Mouse (Mus musculus) midbrain, embryonic 11.5 days (tissue): ENCODE results near the gene Esrrg. TPM values are rescaled to one million over a fixed set of nuclear protein-coding genes. Genes with fewer than 3 reads are reported as not detected.
A peak's percentile ranks its signal among the peaks of the same experiment; 100 is the strongest.

Experiments used
- ATAC-seq: fragments of 200-750 bp; cut with Nextera tagmentation; 2 replicates; pipeline ENCODE4 v1.8.0; 2017; ENCODE audit warnings: moderate TSS enrichment, moderate library complexity; ENCODE audit not compliant: low FRiP score
- DNase-seq: peaks from one replicate; pipeline ENCODE4 v3.0.0; 2015; ENCODE audit warnings: low spot score; ENCODE audit errors: missing footprints
- H3K27ac ChIP-seq: fragments of 300-500 bp; sonication (generic); 2 replicates; pipeline ENCODE4 v1.5.1; 2014; ENCODE audit warnings: low read depth, low read length
- H3K27me3 ChIP-seq: fragments of 300-500 bp; sonication (generic); 2 replicates; pipeline ENCODE4 v1.6.1; 2014; ENCODE audit warnings: mild to moderate bottlenecking, low read length, moderate library complexity, mixed read lengths; ENCODE audit not compliant: control insufficient read depth, insufficient read depth
- H3K36me3 ChIP-seq: fragments of 300-500 bp; sonication (generic); 2 replicates; pipeline ENCODE4 v1.6.1; 2014; ENCODE audit warnings: mild to moderate bottlenecking, low read length, moderate library complexity, mixed read lengths; ENCODE audit not compliant: control insufficient read depth, insufficient read depth
- H3K4me1 ChIP-seq: fragments of 300-500 bp; sonication (generic); 2 replicates; pipeline ENCODE4 v1.6.1; 2014; ENCODE audit warnings: low read length; ENCODE audit not compliant: control insufficient read depth, insufficient read depth
- H3K4me2 ChIP-seq: fragments of 300-500 bp; sonication (generic); 2 replicates; pipeline ENCODE4 v1.6.1; 2014; ENCODE audit warnings: mild to moderate bottlenecking, moderate library complexity
- H3K4me3 ChIP-seq: fragments of 300-500 bp; sonication (generic); 2 replicates; pipeline ENCODE4 v1.5.1; 2014; ENCODE audit warnings: low read depth, low read length
- H3K9ac ChIP-seq: fragments of 300-500 bp; sonication (generic); 2 replicates; pipeline ENCODE4 v1.6.1; 2014; ENCODE audit warnings: low read length
- H3K9me3 ChIP-seq: fragments of 300-500 bp; sonication (generic); 2 replicates; pipeline ENCODE4 v1.6.1; 2016; ENCODE audit warnings: low read length; ENCODE audit not compliant: control insufficient read depth
- WGBS: fragments of 180-500 bp; shearing (Covaris S2); extraction: QIAGEN DNeasy Blood & Tissue Kit; methylation state at CpG from one replicate; pipeline ENCODE4 v1.1.7; 2014; 5-methylcytosine and 5-hydroxymethylcytosine counted together
- polyA plus RNA-seq: library from polyadenylated mRNA; unstranded; fragments of >200 nt; fragmentation: Nextera tagmentation; extraction: Ambion mirVana; gene quantifications from 2 replicates; pipeline ENCODE4 v1.2.1, GENCODE M21; 2014

Esrrg gene
- polyA plus RNA-seq, 1 experiment from 2014 or later, result 5.9 TPM

GRCm38 (mm10) chr1:188155135-188155779 lies 546.7 kb downstream of the Esrrg start:
- ATAC-seq, result peak; percentile 41; the same call in 1 of the 2 replicates
- Histone ChIP-seq H3K4me2 (peak overlapping the region; percentile 34), H3K4me1 (peaks cover 6% of the 10 kb centered on the region; the same call in 1 of the 2 replicates), H3K9ac (no peak overlapping the region), H3K4me3 (no peak overlapping the region), H3K27me3 (no peaks in the 10 kb centered on the region; the same call in 1 of the 2 replicates), H3K9me3 (no peaks in the 10 kb centered on the region), H3K27ac (no peak overlapping the region), H3K36me3 (no peaks in the 10 kb centered on the region)
- peak; percentile 91 for DNase-seq
- WGBS, result 68% methylated on average over 22 of the region's 22 CpGs

GRCm38 (mm10) chr1:188156520-188156919 lies 547.9 kb downstream of the Esrrg start:
- Histone ChIP-seq H3K9ac (no peak overlapping the region), H3K36me3 (no peaks in the 10 kb centered on the region), H3K4me1 (peaks cover 6% of the 10 kb centered on the region; the same call in 1 of the 2 replicates), H3K4me3 (no peak overlapping the region), H3K27me3 (no peaks in the 10 kb centered on the region; the same call in 1 of the 2 replicates), H3K4me2 (no peak overlapping the region), H3K27ac (no peak overlapping the region), H3K9me3 (no peaks in the 10 kb centered on the region)
- DNase-seq (no peak), ATAC-seq (no peak)
- WGBS, result 97% methylated on average over 5 of the region's 5 CpGs

GRCm38 (mm10) chr1:188157237-188157955 lies 548.8 kb downstream of the Esrrg start:
- Histone ChIP-seq H3K4me2 (no peak overlapping the region), H3K27me3 (no peaks in the 10 kb centered on the region; the same call in 1 of the 2 replicates), H3K9ac (no peak overlapping the region), H3K9me3 (no peaks in the 10 kb centered on the region), H3K36me3 (no peaks in the 10 kb centered on the region), H3K4me3 (no peak overlapping the region), H3K4me1 (peaks cover 6% of the 10 kb centered on the region; the same call in 1 of the 2 replicates), H3K27ac (no peak overlapping the region)
- 90% methylated on average over 7 of the region's 7 CpGs for WGBS
- DNase-seq, result no peak
- no peak for ATAC-seq

GRCm38 (mm10) chr1:188158675-188159074 lies 550.1 kb downstream of the Esrrg start:
- DNase-seq (no peak), ATAC-seq (no peak)
- Histone ChIP-seq H3K4me3 (no peak overlapping the region), H3K27ac (no peak overlapping the region), H3K27me3 (no peaks in the 10 kb centered on the region), H3K36me3 (no peaks in the 10 kb centered on the region), H3K4me1 (peaks cover 6% of the 10 kb centered on the region; the same call in 1 of the 2 replicates), H3K4me2 (no peak overlapping the region), H3K9ac (no peak overlapping the region), H3K9me3 (no peaks in the 10 kb centered on the region)
- WGBS, result 86% methylated on average over 1 of the region's 1 CpGs

- H3K4me3 ChIP-seq, result no peak overlapping the region
- ATAC-seq (no peak), DNase-seq (no peak)
- no peak overlapping the region for H3K9ac ChIP-seq
- H3K36me3 ChIP-seq, result no peaks in the 10 kb centered on the region
- 90% methylated on average over 2 of the region's 2 CpGs for WGBS
- no peaks in the 10 kb centered on the region for H3K27me3 ChIP-seq
- H3K4me2 ChIP-seq, result no peak overlapping the region
- H3K4me1 ChIP-seq, result peaks cover 6% of the 10 kb centered on the region; the same call in 1 of the 2 replicates
- H3K9me3 ChIP-seq, result no peaks in the 10 kb centered on the region
- no peak overlapping the region for H3K27ac ChIP-seq
Observed at GRCm38 (mm10) chr1:188159108-188159507, 550.5 kb downstream of the Esrrg start.

GRCm38 (mm10) chr1:188163058-188163457 lies 554.5 kb downstream of the Esrrg start:
- no peak overlapping the region for H3K4me2 ChIP-seq
- no peaks in the 10 kb centered on the region for H3K9me3 ChIP-seq
- no peaks in the 10 kb centered on the region for H3K4me1 ChIP-seq
- H3K4me3 ChIP-seq, result no peak overlapping the region
- H3K9ac ChIP-seq, result no peak overlapping the region
- no peak overlapping the region for H3K27ac ChIP-seq
- ATAC-seq (no peak), DNase-seq (no peak)
- no peaks in the 10 kb centered on the region for H3K36me3 ChIP-seq
- no peaks in the 10 kb centered on the region for H3K27me3 ChIP-seq

GRCm38 (mm10) chr1:188164251-188164650 lies 555.7 kb downstream of the Esrrg start:
- peak; percentile 44 for DNase-seq
- Histone ChIP-seq H3K27ac (no peak overlapping the region), H3K9me3 (no peaks in the 10 kb centered on the region), H3K4me3 (no peak overlapping the region), H3K4me1 (no peaks in the 10 kb centered on the region), H3K9ac (no peak overlapping the region), H3K36me3 (no peaks in the 10 kb centered on the region), H3K4me2 (no peak overlapping the region), H3K27me3 (no peaks in the 10 kb centered on the region)
- WGBS, result 63% methylated on average over 6 of the region's 6 CpGs
- no peak for ATAC-seq

- H3K4me2 ChIP-seq, result no peak overlapping the region
- DNase-seq (no peak), ATAC-seq (no peak)
- H3K36me3 ChIP-seq, result no peaks in the 10 kb centered on the region
- whole genome bisulfite sequencing, result 63% methylated on average over 1 of the region's 1 CpGs
- H3K9me3 ChIP-seq, result no peaks in the 10 kb centered on the region
- H3K9ac ChIP-seq, result no peak overlapping the region
- no peaks in the 10 kb centered on the region for H3K27me3 ChIP-seq
- H3K4me1 ChIP-seq, result no peaks in the 10 kb centered on the region
- H3K27ac ChIP-seq, result no peak overlapping the region
- no peak overlapping the region for H3K4me3 ChIP-seq
Observed at GRCm38 (mm10) chr1:188173859-188174258, 565.3 kb downstream of the Esrrg start.

- WGBS, result 88% methylated on average over 5 of the region's 5 CpGs
- Histone ChIP-seq H3K27ac (no peak overlapping the region), H3K4me1 (no peaks in the 10 kb centered on the region), H3K9ac (no peak overlapping the region), H3K9me3 (no peaks in the 10 kb centered on the region), H3K4me3 (no peak overlapping the region), H3K36me3 (no peaks in the 10 kb centered on the region), H3K27me3 (no peaks in the 10 kb centered on the region), H3K4me2 (no peak overlapping the region)
- DNase-seq, result no peak
- ATAC-seq, result no peak
Observed at GRCm38 (mm10) chr1:188182951-188183350, 574.4 kb downstream of the Esrrg start.
